Mouse (Mus musculus): Measurements from ENCODE around the gene Fahd1. TPM values are rescaled to one million over a fixed set of nuclear protein-coding genes. Genes with fewer than 3 reads are reported as not detected.

The Fahd1 gene
- 80.9 TPM for polyA plus RNA-seq (2014; fragmentation: Illumina TruSeq; extraction: RNeasy Lipid Tissue Mini Kit (QIAGEN cat#74804); ENCODE audit: low read depth, low replicate concordance)

DNA sequence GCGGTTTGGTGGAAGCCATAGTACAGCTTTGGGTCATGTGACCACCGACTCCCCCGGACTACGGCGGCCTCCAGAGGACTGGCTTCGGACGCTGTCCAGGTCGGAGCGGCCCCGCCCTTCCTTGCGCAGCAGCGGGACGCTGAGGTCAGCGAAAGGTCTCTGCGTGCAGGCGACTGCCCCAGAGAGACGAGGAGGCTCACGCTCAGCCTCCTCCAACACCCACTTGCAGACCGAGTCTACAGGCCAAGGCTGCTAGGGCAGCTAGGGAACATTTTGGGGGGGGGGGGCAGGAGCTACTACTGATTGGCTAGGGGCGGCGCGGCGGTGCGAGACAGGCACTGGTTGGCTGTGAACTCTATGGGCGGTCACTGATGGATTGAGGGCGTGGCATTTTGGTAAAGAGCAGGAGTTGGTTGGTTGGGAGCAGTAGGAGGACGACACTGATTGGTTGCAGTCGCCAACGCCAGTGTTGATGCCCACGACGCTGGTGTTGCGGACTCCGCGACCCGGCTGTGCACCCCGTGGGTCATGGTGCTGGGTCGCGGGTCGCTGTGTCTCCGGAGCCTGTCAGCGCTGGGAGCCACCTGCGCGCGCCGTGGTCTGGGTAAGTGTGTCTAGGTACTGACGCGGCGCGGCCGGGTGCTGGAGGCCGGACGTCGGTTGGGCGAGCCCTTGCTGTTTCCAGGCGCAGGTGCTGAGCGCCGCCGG is at the start of gene Fahd1:
TSS of gene Fahd1 (minus strand) at position 300 of the 708 bp plus-strand sequence.

DNA sequence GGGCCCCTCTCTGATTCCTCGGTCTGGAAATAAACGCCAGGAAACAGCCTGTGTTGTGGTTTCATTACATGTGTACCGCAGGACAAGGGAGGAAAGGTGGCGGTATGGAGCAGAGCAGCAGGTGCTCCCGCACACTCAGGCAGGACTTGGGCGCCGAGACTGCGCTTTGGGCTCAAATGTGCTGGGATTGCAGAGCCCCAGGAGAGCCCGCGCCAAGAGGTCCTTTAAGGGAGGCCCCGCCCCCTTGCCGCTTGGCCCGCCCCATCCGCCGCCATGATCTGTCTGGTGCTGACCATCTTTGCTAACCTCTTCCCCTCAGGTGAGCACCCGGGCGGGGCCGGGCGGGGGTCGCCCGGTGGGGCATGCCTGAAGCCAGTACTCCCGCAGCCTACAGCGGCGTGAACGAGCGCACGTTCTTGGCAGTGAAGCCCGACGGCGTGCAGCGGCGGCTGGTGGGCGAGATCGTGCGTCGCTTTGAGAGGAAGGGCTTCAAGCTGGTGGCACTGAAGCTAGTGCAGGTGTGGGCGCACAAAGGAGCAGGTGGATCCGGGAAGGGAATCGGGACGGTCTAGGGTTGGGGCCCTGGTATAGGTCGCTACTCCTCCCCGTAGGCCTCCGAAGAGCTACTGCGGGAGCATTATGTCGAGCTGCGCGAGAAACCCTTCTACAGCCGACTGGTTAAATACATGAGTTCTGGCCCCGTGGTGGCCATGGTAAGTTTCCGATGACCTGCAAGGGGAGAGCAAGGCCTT is 46.3 kb upstream of the Fahd1 start, which contains the start of gene Nme3:
TSS of gene Nme3 (plus strand) at position 260 of the 752 bp plus-strand sequence.

GRCm38 (mm10) chr17:24894995-24895547 is 44.9 kb upstream of the Fahd1 start, which contains the start of the genes Eme2 and Mrps34:
Eme2 (minus strand) TSS chr17:24895087.
Mrps34 (plus strand) TSS chr17:24895116.

DNA sequence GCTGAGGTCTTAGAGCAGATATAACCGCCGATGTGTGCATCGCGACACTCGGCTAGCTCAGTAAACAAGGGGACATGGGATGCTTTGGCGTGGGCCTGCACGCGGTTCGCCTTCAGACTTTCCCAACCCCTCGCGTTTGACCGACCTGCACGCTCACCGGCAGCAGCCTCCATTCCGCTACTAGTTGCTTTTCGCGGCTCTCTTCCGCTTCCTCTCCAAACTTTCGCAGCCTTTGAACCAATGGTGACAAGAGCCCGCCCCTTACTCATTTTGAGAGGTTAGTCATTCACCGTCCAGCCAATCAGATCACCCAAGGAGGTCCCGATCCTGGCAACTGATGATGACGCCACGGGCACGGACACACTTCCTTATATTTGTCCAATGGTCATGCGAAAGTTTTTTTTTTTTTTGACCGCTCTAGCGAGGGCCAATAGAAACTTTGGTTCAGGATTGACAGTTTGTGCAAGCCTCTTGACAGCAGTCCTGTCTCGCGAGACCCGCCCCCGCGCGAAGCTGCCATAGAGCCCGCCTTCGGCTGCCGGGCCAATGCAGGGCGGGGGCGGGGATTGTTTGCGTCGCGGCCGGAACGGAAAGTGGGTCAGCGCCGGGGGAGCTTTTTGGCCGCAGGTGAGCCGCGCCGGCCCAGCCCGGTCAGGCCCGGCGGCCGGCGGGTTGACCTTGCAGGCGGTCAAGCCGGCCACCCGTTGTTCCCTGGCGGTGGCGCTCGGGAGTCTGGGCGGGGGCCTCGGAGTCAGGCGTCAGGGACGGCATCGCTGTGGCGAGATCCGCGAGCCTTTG is 36.2 kb upstream of the Fahd1 start, which contains the start of the genes Nubp2 and Spsb3:
TSS of gene Nubp2 (minus strand) at position 216 of the 798 bp plus-strand sequence.
TSS of gene Spsb3 (plus strand) at position 510 of the 798 bp plus-strand sequence.

GRCm38 (mm10) chr17:24865776-24866175 is 15.6 kb upstream of the Fahd1 start, which contains the start of gene Igfals:
Igfals (plus strand) TSS chr17:24865997.

DNA sequence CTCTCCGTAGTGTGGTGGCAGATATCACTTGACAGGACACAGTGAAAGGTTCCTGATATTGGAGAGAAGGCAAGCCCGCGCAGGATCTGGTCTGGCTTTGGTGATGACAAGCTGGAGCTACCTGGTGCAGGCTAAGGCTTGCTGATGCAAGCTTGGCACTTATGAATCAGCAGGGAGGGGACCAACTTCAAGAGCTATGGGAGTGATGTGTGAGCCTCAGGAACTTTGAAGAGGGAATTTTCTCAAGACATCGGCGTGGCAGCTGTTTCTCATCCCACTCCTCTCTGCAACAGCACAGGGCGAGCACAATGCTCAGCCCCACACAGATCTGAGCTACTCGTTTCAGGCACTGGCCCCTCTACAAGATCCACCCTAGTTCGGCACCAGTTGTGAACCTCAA is 10.3 kb downstream of the Fahd1 start, which contains the start of gene Hagh:
TSS of gene Hagh (plus strand) at position 302 of the 400 bp plus-strand sequence.

GRCm38 (mm10) chr17:24803952-24804951 is 45.9 kb downstream of the Fahd1 start, which contains the start of gene Meiob:
Meiob (plus strand) TSS chr17:24804289.

Other genes starting within 250 kb of the Fahd1 start
- 16.9 TPM for gene Tsc2, start 217.7 kb downstream of the Fahd1 start, polyA plus RNA-seq (2014; fragmentation: Illumina TruSeq; extraction: RNeasy Lipid Tissue Mini Kit (QIAGEN cat#74804); ENCODE audit: low read depth, low replicate concordance)
- gene Nthl1, start 217.7 kb downstream of the Fahd1 start, polyA plus RNA-seq (2014; fragmentation: Illumina TruSeq; extraction: RNeasy Lipid Tissue Mini Kit (QIAGEN cat#74804); ENCODE audit: low read depth, low replicate concordance): 0.47 TPM
- 16.7 TPM for gene Slc9a3r2, start 200.0 kb downstream of the Fahd1 start, polyA plus RNA-seq (2014; fragmentation: Illumina TruSeq; extraction: RNeasy Lipid Tissue Mini Kit (QIAGEN cat#74804); ENCODE audit: low read depth, low replicate concordance)
- gene Npw, start 191.9 kb downstream of the Fahd1 start, polyA plus RNA-seq (2014; fragmentation: Illumina TruSeq; extraction: RNeasy Lipid Tissue Mini Kit (QIAGEN cat#74804); ENCODE audit: low read depth, low replicate concordance): not detected
- 2.2 TPM for gene Zfp598, start 180.7 kb downstream of the Fahd1 start, polyA plus RNA-seq (2014; fragmentation: Illumina TruSeq; extraction: RNeasy Lipid Tissue Mini Kit (QIAGEN cat#74804); ENCODE audit: low read depth, low replicate concordance)
- gene Syngr3, start 160.4 kb downstream of the Fahd1 start, polyA plus RNA-seq (2014; fragmentation: Illumina TruSeq; extraction: RNeasy Lipid Tissue Mini Kit (QIAGEN cat#74804); ENCODE audit: low read depth, low replicate concordance): 0.76 TPM
- gene Gfer, start 154.2 kb downstream of the Fahd1 start, polyA plus RNA-seq (2014; fragmentation: Illumina TruSeq; extraction: RNeasy Lipid Tissue Mini Kit (QIAGEN cat#74804); ENCODE audit: low read depth, low replicate concordance): 9.0 TPM
- 0.87 TPM for gene Noxo1, start 154.1 kb downstream of the Fahd1 start, polyA plus RNA-seq (2014; fragmentation: Illumina TruSeq; extraction: RNeasy Lipid Tissue Mini Kit (QIAGEN cat#74804); ENCODE audit: low read depth, low replicate concordance)
- gene Tbl3, start 142.7 kb downstream of the Fahd1 start, polyA plus RNA-seq (2014; fragmentation: Illumina TruSeq; extraction: RNeasy Lipid Tissue Mini Kit (QIAGEN cat#74804); ENCODE audit: low read depth, low replicate concordance): not detected
- gene Rnf151, start 132.3 kb downstream of the Fahd1 start, polyA plus RNA-seq (2014; fragmentation: Illumina TruSeq; extraction: RNeasy Lipid Tissue Mini Kit (QIAGEN cat#74804); ENCODE audit: low read depth, low replicate concordance): not detected
- 403 TPM for gene Rps2, start 132.2 kb downstream of the Fahd1 start, polyA plus RNA-seq (2014; fragmentation: Illumina TruSeq; extraction: RNeasy Lipid Tissue Mini Kit (QIAGEN cat#74804); ENCODE audit: low read depth, low replicate concordance)
- 88.7 TPM for gene Ndufb10, start 125.9 kb downstream of the Fahd1 start, polyA plus RNA-seq (2014; fragmentation: Illumina TruSeq; extraction: RNeasy Lipid Tissue Mini Kit (QIAGEN cat#74804); ENCODE audit: low read depth, low replicate concordance)
- gene Rpl3l, start 122.5 kb downstream of the Fahd1 start, polyA plus RNA-seq (2014; fragmentation: Illumina TruSeq; extraction: RNeasy Lipid Tissue Mini Kit (QIAGEN cat#74804); ENCODE audit: low read depth, low replicate concordance): 0.64 TPM
- gene Msrb1, start 113.7 kb downstream of the Fahd1 start, polyA plus RNA-seq (2014; fragmentation: Illumina TruSeq; extraction: RNeasy Lipid Tissue Mini Kit (QIAGEN cat#74804); ENCODE audit: low read depth, low replicate concordance): 6.8 TPM
- gene Hs3st6, start 97.4 kb downstream of the Fahd1 start, polyA plus RNA-seq (2014; fragmentation: Illumina TruSeq; extraction: RNeasy Lipid Tissue Mini Kit (QIAGEN cat#74804); ENCODE audit: low read depth, low replicate concordance): not detected
- gene Meiob, start 46.1 kb downstream of the Fahd1 start, polyA plus RNA-seq (2014; fragmentation: Illumina TruSeq; extraction: RNeasy Lipid Tissue Mini Kit (QIAGEN cat#74804); ENCODE audit: low read depth, low replicate concordance): 7.2 TPM
- 14.6 TPM for gene Hagh, start 10.2 kb downstream of the Fahd1 start, polyA plus RNA-seq (2014; fragmentation: Illumina TruSeq; extraction: RNeasy Lipid Tissue Mini Kit (QIAGEN cat#74804); ENCODE audit: low read depth, low replicate concordance)
- not detected for gene Igfals, start 15.6 kb upstream of the Fahd1 start, polyA plus RNA-seq (2014; fragmentation: Illumina TruSeq; extraction: RNeasy Lipid Tissue Mini Kit (QIAGEN cat#74804); ENCODE audit: low read depth, low replicate concordance)
- 5.1 TPM for gene Nubp2, start 36.0 kb upstream of the Fahd1 start, polyA plus RNA-seq (2014; fragmentation: Illumina TruSeq; extraction: RNeasy Lipid Tissue Mini Kit (QIAGEN cat#74804); ENCODE audit: low read depth, low replicate concordance)
- 0.47 TPM for gene Spsb3, start 36.3 kb upstream of the Fahd1 start, polyA plus RNA-seq (2014; fragmentation: Illumina TruSeq; extraction: RNeasy Lipid Tissue Mini Kit (QIAGEN cat#74804); ENCODE audit: low read depth, low replicate concordance)
- 3.1 TPM for gene Eme2, start 44.7 kb upstream of the Fahd1 start, polyA plus RNA-seq (2014; fragmentation: Illumina TruSeq; extraction: RNeasy Lipid Tissue Mini Kit (QIAGEN cat#74804); ENCODE audit: low read depth, low replicate concordance)
- 2.6 TPM for gene Mrps34, start 44.8 kb upstream of the Fahd1 start, polyA plus RNA-seq (2014; fragmentation: Illumina TruSeq; extraction: RNeasy Lipid Tissue Mini Kit (QIAGEN cat#74804); ENCODE audit: low read depth, low replicate concordance)
- gene Nme3, start 46.1 kb upstream of the Fahd1 start, polyA plus RNA-seq (2014; fragmentation: Illumina TruSeq; extraction: RNeasy Lipid Tissue Mini Kit (QIAGEN cat#74804); ENCODE audit: low read depth, low replicate concordance): 6.5 TPM
- gene Mapk8ip3, start 86.6 kb upstream of the Fahd1 start, polyA plus RNA-seq (2014; fragmentation: Illumina TruSeq; extraction: RNeasy Lipid Tissue Mini Kit (QIAGEN cat#74804); ENCODE audit: low read depth, low replicate concordance): 11.4 TPM
- gene Jpt2, start 110.3 kb upstream of the Fahd1 start, polyA plus RNA-seq (2014; fragmentation: Illumina TruSeq; extraction: RNeasy Lipid Tissue Mini Kit (QIAGEN cat#74804); ENCODE audit: low read depth, low replicate concordance): 27.1 TPM
- 8.4 TPM for gene Cramp1l, start 165.4 kb upstream of the Fahd1 start, polyA plus RNA-seq (2014; fragmentation: Illumina TruSeq; extraction: RNeasy Lipid Tissue Mini Kit (QIAGEN cat#74804); ENCODE audit: low read depth, low replicate concordance)
- gene Ift140, start 165.7 kb upstream of the Fahd1 start, polyA plus RNA-seq (2014; fragmentation: Illumina TruSeq; extraction: RNeasy Lipid Tissue Mini Kit (QIAGEN cat#74804); ENCODE audit: low read depth, low replicate concordance): 19.1 TPM
- gene Tmem204, start 233.2 kb upstream of the Fahd1 start, polyA plus RNA-seq (2014; fragmentation: Illumina TruSeq; extraction: RNeasy Lipid Tissue Mini Kit (QIAGEN cat#74804); ENCODE audit: low read depth, low replicate concordance): 16.2 TPM